Mouse (Mus musculus) ES-Bruce4 (cell line): ENCODE results near the gene Gpx7.

Experiments
- CTCF ChIP-seq: IDR thresholded peaks from one replicate; pipeline ENCODE4 v1.8.1; 2011; ENCODE audit warnings: low read depth, low read length
- POLR2A ChIP-seq: IDR thresholded peaks from one replicate; pipeline ENCODE4 v1.8.1; 2011; ENCODE audit warnings: low read length; ENCODE audit not compliant: insufficient read depth

DNA sequence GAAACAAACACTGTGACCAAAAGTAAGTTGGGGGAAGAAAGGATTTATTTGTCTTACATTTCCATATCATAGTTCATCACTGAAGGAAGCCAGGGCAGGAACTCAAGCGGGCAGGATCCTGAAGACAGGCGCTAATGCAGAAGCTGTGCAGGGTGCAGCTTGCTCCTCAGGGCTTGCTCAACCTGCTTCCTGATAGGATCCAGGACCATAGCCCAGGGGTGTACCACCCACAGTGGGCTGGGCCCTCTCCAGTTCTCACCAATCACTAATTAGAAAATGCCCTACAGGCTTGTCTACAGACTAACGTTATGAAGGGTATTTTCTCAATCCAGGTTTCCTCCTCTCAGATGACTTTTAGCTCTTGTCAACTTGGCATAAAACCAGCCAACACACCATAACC lies 28.9 kb upstream of the Gpx7 start:
- TF ChIP-seq CTCF (no peak), POLR2A (no peak)
